Mouse (Mus musculus): ENCODE data around the gene Clta.
"Not testable (repeated sequence)": the region's sequence is repeated elsewhere in the genome, so short reads cannot be mapped to it uniquely, and the experiment has no call there.

Clta gene

GRCm38 (mm10) chr4:44028303-44029135 is 24.3 kb downstream of the Clta start:
- DNase-seq, result no peak

GRCm38 (mm10) chr4:44029661-44030066 is 25.4 kb downstream of the Clta start:
- DNase-seq, result peak; percentile 65

GRCm38 (mm10) chr4:44031521-44031920 is 27.3 kb downstream of the Clta start:
- DNase-seq, result peak; percentile 58

- no peak for DNase-seq
Observed at GRCm38 (mm10) chr4:44036455-44036854, 32.2 kb downstream of the Clta start.

GRCm38 (mm10) chr4:44040802-44041201 is 36.5 kb downstream of the Clta start:
- no peak for DNase-seq

- no peak for DNase-seq
Observed at GRCm38 (mm10) chr4:44042429-44042828, 38.2 kb downstream of the Clta start.

GRCm38 (mm10) chr4:44043182-44043581 is 38.9 kb downstream of the Clta start:
- not testable (repeated sequence) for DNase-seq

- no peak for DNase-seq
Observed at GRCm38 (mm10) chr4:44044685-44045356, 40.6 kb downstream of the Clta start.

GRCm38 (mm10) chr4:44046066-44046465 is 41.8 kb downstream of the Clta start:
- no peak for DNase-seq

GRCm38 (mm10) chr4:44049812-44050211 is 45.6 kb downstream of the Clta start:
- DNase-seq, result no peak

GRCm38 (mm10) chr4:44059674-44060073 is 55.4 kb downstream of the Clta start:
- no peak for DNase-seq

GRCm38 (mm10) chr4:44062062-44062461 is 57.8 kb downstream of the Clta start:
- DNase-seq, result no peak

- DNase-seq, result no peak
Observed at GRCm38 (mm10) chr4:44062816-44063215, 58.6 kb downstream of the Clta start.

GRCm38 (mm10) chr4:44065355-44066025 is 61.2 kb downstream of the Clta start:
- peak; percentile 70 for DNase-seq

GRCm38 (mm10) chr4:44066891-44067290 is 62.6 kb downstream of the Clta start:
- no peak for DNase-seq

- DNase-seq, result no peak
Observed at GRCm38 (mm10) chr4:44068736-44069135, 64.5 kb downstream of the Clta start.

- DNase-seq, result no peak
Observed at GRCm38 (mm10) chr4:44069411-44069810, 65.2 kb downstream of the Clta start.

GRCm38 (mm10) chr4:44070641-44071040 is 66.4 kb downstream of the Clta start:
- no peak for DNase-seq

GRCm38 (mm10) chr4:44071741-44072145 is 67.5 kb downstream of the Clta start:
- no peak for DNase-seq

GRCm38 (mm10) chr4:44072146-44072872 is 68.1 kb downstream of the Clta start:
- peak; percentile 91 for DNase-seq

- no peak for DNase-seq
Observed at GRCm38 (mm10) chr4:44072873-44073441, 68.7 kb downstream of the Clta start.

GRCm38 (mm10) chr4:44073799-44074198 is 69.5 kb downstream of the Clta start:
- no peak for DNase-seq

- no peak for DNase-seq
Observed at GRCm38 (mm10) chr4:44074422-44074821, 70.2 kb downstream of the Clta start.
